Mouse (Mus musculus) embryonic facial prominence, embryonic 13.5 days (tissue): ENCODE measurements around the gene Dnah8. TPM values are rescaled to one million over a fixed set of nuclear protein-coding genes. Genes with fewer than 3 reads are reported as not detected.

Experiments used
- ATAC-seq: fragments of 200-750 bp; cut with Nextera tagmentation; 2 replicates; pipeline ENCODE4 v1.8.0; 2017; ENCODE audit warnings: low read depth; ENCODE audit not compliant: insufficient number of reproducible peaks, insufficient read depth, low FRiP score, low TSS enrichment
- H3K27ac ChIP-seq: fragments of 300-500 bp; sonication (generic); 2 replicates; pipeline ENCODE4 v1.5.1; 2015; ENCODE audit warnings: moderate library complexity, mild to moderate bottlenecking, inconsistent platforms
- H3K27me3 ChIP-seq: fragments of 300-500 bp; sonication (generic); 2 replicates; pipeline ENCODE4 v1.6.1; 2015; ENCODE audit warnings: mild to moderate bottlenecking, inconsistent platforms
- H3K36me3 ChIP-seq: fragments of 300-500 bp; sonication (generic); 2 replicates; pipeline ENCODE4 v1.6.1; 2015; ENCODE audit warnings: mild to moderate bottlenecking, inconsistent platforms
- H3K4me1 ChIP-seq: fragments of 300-500 bp; sonication (generic); 2 replicates; pipeline ENCODE4 v1.6.1; 2015; ENCODE audit warnings: inconsistent platforms
- H3K4me2 ChIP-seq: fragments of 300-500 bp; sonication (generic); 2 replicates; pipeline ENCODE4 v1.6.1; 2015; ENCODE audit warnings: moderate library complexity, mild to moderate bottlenecking, inconsistent platforms
- H3K4me3 ChIP-seq: fragments of 300-500 bp; sonication (generic); 2 replicates; pipeline ENCODE4 v1.5.1; 2015; ENCODE audit warnings: mild to moderate bottlenecking, inconsistent platforms
- H3K9ac ChIP-seq: fragments of 300-500 bp; sonication (generic); 2 replicates; pipeline ENCODE4 v1.6.1; 2015; ENCODE audit warnings: mild to moderate bottlenecking, inconsistent platforms
- H3K9me3 ChIP-seq: fragments of 300-500 bp; sonication (generic); 2 replicates; pipeline ENCODE4 v1.6.1; 2016; ENCODE audit warnings: inconsistent platforms
- WGBS: fragments of 180-500 bp; shearing (Covaris S2); methylation state at CpG from one replicate; pipeline ENCODE4 v1.1.7; 2015; ENCODE audit warnings: mixed read lengths; 5-methylcytosine and 5-hydroxymethylcytosine counted together
- polyA plus RNA-seq: library from polyadenylated mRNA; unstranded; fragments of >200 nt; fragmentation: Nextera tagmentation; extraction: Ambion mirVana; gene quantifications from 2 replicates; pipeline ENCODE4 v1.2.1, GENCODE M21; 2015

The Dnah8 gene
- polyA plus RNA-seq, 1 experiment from 2014 or later, result 2.5 TPM

DNA sequence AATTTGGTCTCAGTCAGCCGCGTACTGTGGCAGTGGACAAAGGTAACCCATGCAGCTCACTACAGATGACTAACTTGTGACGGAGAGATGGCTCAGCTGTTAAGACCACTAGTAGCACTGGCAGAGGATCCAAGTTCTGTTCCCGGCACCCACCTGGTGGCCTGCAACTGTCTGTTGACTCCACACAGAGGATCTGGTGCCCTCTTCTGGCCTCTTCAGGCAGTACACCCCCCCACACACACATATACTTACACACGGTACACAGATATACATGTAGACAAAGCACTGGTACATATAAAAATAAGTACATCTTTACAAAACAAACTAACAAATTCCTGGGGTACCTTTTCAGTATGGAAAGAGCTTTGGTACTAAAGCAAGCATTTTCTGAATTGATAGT is 132.6 kb downstream of the Dnah8 start:
- Histone ChIP-seq H3K4me1 (no peaks in the 10 kb centered on the region), H3K4me3 (no peak overlapping the region), H3K27ac (no peak overlapping the region), H3K9me3 (0 out of 2 replicates have a peak, but pooled peaks cover 5% of the 10 kb centered on the region), H3K27me3 (no peaks in the 10 kb centered on the region), H3K9ac (no peak overlapping the region), H3K4me2 (no peak overlapping the region), H3K36me3 (no peaks in the 10 kb centered on the region)
- no peak for ATAC-seq
- 97% methylated on average over 5 of the region's 5 CpGs for WGBS

DNA sequence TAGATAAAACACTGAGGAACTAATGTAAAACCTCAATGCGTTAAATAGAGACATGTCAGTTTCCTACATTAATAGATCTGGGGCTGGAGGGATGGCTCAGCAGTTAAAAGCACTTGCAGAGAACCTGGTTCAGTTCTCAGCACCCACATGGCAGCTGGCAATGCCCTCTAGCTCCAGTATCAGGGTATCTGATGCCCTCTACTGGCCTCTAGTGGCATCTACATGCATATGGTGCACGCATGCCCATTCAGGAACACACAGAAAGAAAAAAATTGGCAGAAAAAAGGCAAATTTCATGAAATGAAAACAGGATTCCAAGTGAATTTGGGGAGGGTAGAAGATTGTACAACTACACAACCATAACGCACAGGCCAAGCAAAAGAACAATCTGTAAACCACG is 136.2 kb downstream of the Dnah8 start:
- 0 out of 2 replicates have a peak, but pooled peaks cover 5% of the 10 kb centered on the region for H3K9me3 ChIP-seq
- H3K9ac ChIP-seq, result no peak overlapping the region
- H3K4me3 ChIP-seq, result no peak overlapping the region
- no peaks in the 10 kb centered on the region for H3K4me1 ChIP-seq
- H3K27ac ChIP-seq, result no peak overlapping the region
- no peak for ATAC-seq
- WGBS, result 92% methylated on average over 4 of the region's 4 CpGs
- H3K4me2 ChIP-seq, result no peak overlapping the region
- H3K27me3 ChIP-seq, result no peaks in the 10 kb centered on the region
- H3K36me3 ChIP-seq, result no peaks in the 10 kb centered on the region

GRCm38 (mm10) chr17:30764276-30764675 is 140.1 kb downstream of the Dnah8 start:
- Histone ChIP-seq H3K36me3 (no peaks in the 10 kb centered on the region), H3K9me3 (0 out of 2 replicates have a peak, but pooled peaks cover 3% of the 10 kb centered on the region), H3K9ac (no peak overlapping the region), H3K4me3 (no peak overlapping the region), H3K27ac (no peak overlapping the region), H3K27me3 (no peaks in the 10 kb centered on the region), H3K4me2 (no peak overlapping the region), H3K4me1 (no peaks in the 10 kb centered on the region)
- no peak for ATAC-seq
- 91% methylated on average over 8 of the region's 8 CpGs for WGBS

GRCm38 (mm10) chr17:30774416-30774815 is 150.3 kb downstream of the Dnah8 start:
- Histone ChIP-seq H3K27me3 (no peaks in the 10 kb centered on the region), H3K27ac (no peak overlapping the region), H3K36me3 (no peaks in the 10 kb centered on the region), H3K4me1 (peaks cover 6% of the 10 kb centered on the region; the same call in 1 of the 2 replicates), H3K4me3 (no peak overlapping the region), H3K4me2 (no peak overlapping the region), H3K9ac (no peak overlapping the region), H3K9me3 (no peaks in the 10 kb centered on the region)
- no peak for ATAC-seq

GRCm38 (mm10) chr17:30775096-30775495 is 150.9 kb downstream of the Dnah8 start:
- no peak overlapping the region for H3K27ac ChIP-seq

DNA sequence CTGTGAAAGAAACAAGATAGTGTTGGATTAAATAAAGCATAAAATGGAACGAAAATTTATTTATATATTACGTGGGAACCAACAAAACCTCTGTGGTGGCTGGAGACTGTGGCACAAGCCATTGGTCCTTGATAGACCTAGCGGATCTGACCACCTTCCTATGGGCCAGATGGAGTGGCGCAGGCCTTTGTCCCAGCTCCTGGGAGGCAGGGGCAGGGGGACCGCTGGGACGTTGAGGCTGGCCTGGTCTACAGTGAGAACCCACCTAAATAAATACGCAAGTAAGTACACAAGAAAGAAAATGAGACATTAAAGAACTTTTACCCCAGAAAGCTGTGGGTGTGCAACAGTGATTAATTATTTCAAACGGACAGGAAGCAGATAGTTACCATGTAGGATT is 156.9 kb downstream of the Dnah8 start:
- no peak overlapping the region for H3K4me3 ChIP-seq
- WGBS, result 84% methylated on average over 8 of the region's 8 CpGs
- H3K9me3 ChIP-seq, result no peaks in the 10 kb centered on the region
- ATAC-seq, result no peak
- no peaks in the 10 kb centered on the region for H3K27me3 ChIP-seq
- no peaks in the 10 kb centered on the region for H3K36me3 ChIP-seq
- no peak overlapping the region for H3K27ac ChIP-seq
- no peak overlapping the region for H3K9ac ChIP-seq
- H3K4me1 ChIP-seq, result no peaks in the 10 kb centered on the region
- no peak overlapping the region for H3K4me2 ChIP-seq

More at GRCm38 (mm10) chr17:30775096-30775495, 150.9 kb downstream of the Dnah8 start:
- Histone ChIP-seq H3K4me1 (peaks cover 6% of the 10 kb centered on the region; the same call in 1 of the 2 replicates), H3K4me3 (no peak overlapping the region), H3K4me2 (no peak overlapping the region), H3K36me3 (no peaks in the 10 kb centered on the region), H3K27me3 (no peaks in the 10 kb centered on the region), H3K9ac (no peak overlapping the region), H3K9me3 (no peaks in the 10 kb centered on the region)
- no peak for ATAC-seq
- WGBS, result 18% methylated on average over 5 of the region's 5 CpGs

- Histone ChIP-seq H3K9ac (no peak overlapping the region), H3K4me3 (no peak overlapping the region), H3K4me1 (no peaks in the 10 kb centered on the region), H3K27me3 (no peaks in the 10 kb centered on the region), H3K36me3 (no peaks in the 10 kb centered on the region), H3K27ac (no peak overlapping the region), H3K9me3 (no peaks in the 10 kb centered on the region), H3K4me2 (no peak overlapping the region)
- WGBS, result 78% methylated on average over 14 of the region's 14 CpGs
- ATAC-seq, result no peak
Measured at GRCm38 (mm10) chr17:30782286-30782685, 158.1 kb downstream of the Dnah8 start.

DNA sequence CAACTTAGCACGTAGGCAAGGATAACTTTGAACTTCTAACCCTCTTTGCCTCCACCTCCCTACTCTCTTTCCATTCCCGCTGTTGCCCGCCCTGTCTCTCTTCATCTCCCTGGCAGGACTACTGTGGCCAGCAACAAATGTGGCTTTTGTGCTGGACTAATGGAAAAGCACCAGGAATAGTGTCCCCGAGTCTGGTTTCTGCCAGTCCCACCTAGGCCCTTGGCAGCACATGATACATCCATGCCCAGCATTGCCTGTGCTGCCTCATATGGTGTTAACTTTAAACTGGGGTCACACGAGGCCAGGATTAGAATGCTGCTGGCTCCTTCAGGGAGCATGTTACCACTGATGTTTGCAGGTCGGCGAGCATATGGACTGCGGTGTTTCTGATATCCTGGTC is 164.2 kb downstream of the Dnah8 start:
- Histone ChIP-seq H3K9ac (no peak overlapping the region), H3K4me2 (no peak overlapping the region), H3K4me3 (no peak overlapping the region), H3K9me3 (no peaks in the 10 kb centered on the region), H3K4me1 (no peaks in the 10 kb centered on the region), H3K27me3 (no peaks in the 10 kb centered on the region), H3K36me3 (no peaks in the 10 kb centered on the region), H3K27ac (no peak overlapping the region)
- ATAC-seq, result no peak
- 86% methylated on average over 8 of the region's 8 CpGs for WGBS

- H3K9ac ChIP-seq, result no peak overlapping the region
- no peaks in the 10 kb centered on the region for H3K4me1 ChIP-seq
- no peaks in the 10 kb centered on the region for H3K27me3 ChIP-seq
- 87% methylated on average over 7 of the region's 7 CpGs for WGBS
- ATAC-seq, result no peak
- no peak overlapping the region for H3K27ac ChIP-seq
- H3K36me3 ChIP-seq, result no peaks in the 10 kb centered on the region
- H3K4me3 ChIP-seq, result no peak overlapping the region
- H3K4me2 ChIP-seq, result no peak overlapping the region
- no peaks in the 10 kb centered on the region for H3K9me3 ChIP-seq
Measured at GRCm38 (mm10) chr17:30790816-30791215, 166.7 kb downstream of the Dnah8 start.

DNA sequence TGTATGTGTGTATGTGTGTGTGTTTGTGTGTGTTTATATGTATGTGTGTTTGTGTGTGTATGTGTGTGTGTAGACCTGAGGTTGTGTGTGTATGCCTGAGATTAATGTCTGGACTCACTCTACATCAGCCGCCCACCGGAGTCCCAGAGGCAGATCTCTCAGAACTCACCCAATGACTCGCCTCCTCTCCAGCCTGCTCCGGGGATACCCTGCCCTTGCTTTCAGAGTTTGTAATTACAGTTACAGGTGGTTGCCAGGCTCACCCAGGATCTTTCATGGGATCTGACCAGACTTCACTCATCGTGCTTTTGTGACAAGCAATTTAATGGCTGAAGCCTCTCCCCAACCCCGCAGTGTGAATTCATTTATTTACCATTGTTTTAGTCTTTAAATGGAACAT is 168.2 kb downstream of the Dnah8 start:
- Histone ChIP-seq H3K4me2 (no peak overlapping the region), H3K4me3 (no peak overlapping the region), H3K9ac (no peak overlapping the region), H3K4me1 (no peaks in the 10 kb centered on the region), H3K36me3 (no peaks in the 10 kb centered on the region), H3K27ac (no peak overlapping the region), H3K27me3 (no peaks in the 10 kb centered on the region), H3K9me3 (no peaks in the 10 kb centered on the region)
- whole genome bisulfite sequencing, result 86% methylated on average over 6 of the region's 6 CpGs
- ATAC-seq, result no peak

DNA sequence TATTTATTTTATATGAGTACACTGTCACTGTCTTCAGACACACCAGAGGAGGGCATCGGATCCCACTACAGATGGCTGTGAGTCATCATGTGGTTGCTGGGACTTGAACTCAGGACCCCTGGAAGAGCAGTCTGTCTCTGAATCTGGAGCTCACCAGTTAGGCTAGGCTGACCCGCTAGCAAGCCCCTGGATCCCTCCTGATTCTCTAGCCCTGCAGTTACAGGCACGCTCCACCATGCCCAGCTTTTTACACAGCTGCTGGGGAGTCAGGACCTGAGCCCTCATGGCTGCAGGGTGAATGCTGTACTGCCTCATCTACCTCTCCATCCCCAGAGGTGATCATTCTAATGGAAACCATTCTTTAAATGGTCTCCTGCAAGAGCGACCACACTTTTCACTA is 172.5 kb downstream of the Dnah8 start:
- Histone ChIP-seq H3K4me1 (no peaks in the 10 kb centered on the region), H3K27me3 (no peaks in the 10 kb centered on the region), H3K27ac (no peak overlapping the region), H3K9me3 (no peaks in the 10 kb centered on the region), H3K36me3 (no peaks in the 10 kb centered on the region), H3K4me3 (no peak overlapping the region), H3K9ac (no peak overlapping the region), H3K4me2 (no peak overlapping the region)
- WGBS, result 76% methylated on average over 4 of the region's 4 CpGs
- ATAC-seq, result no peak

DNA sequence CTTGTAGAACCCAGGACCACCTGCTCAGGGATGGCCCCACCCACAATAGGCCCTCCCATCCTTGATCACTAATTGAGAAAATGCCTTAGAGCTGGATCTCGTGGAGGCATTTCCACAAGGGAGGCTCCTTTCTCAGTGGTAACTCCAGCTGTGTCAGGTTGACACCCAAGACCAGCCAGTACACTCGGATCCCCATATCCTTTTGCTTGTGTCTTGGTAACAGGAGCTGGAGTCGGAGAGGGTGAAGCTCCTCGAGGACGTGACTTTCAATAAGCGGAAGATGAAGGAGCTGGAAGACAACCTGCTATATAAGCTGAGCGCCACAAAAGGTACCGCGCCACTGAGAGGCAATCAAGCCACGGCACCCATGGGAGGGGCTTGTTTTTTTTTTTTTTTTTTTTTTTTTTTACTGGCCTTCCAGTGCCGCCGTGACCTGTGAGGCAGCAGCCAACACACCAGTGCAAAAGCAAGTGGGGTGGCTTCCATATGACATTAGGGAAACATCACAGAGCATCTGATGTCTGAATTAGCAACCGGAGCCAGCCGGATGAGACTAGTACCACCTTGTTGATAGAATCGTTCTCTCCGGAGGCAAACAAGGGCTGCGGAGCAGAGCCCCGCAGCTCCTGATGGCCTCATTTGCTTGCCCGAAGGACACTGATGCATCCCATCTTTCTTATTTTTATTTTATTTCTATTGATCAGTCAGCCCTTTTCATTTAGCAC is 176.3 kb downstream of the Dnah8 start:
- H3K9ac ChIP-seq, result no peak overlapping the region
- no peak overlapping the region for H3K27ac ChIP-seq

More for the DNA sequence above, 176.3 kb downstream of the Dnah8 start:
- Histone ChIP-seq H3K4me3 (no peak overlapping the region), H3K9me3 (no peaks in the 10 kb centered on the region), H3K4me2 (no peak overlapping the region), H3K4me1 (no peaks in the 10 kb centered on the region), H3K27me3 (no peaks in the 10 kb centered on the region), H3K36me3 (no peaks in the 10 kb centered on the region)
- ATAC-seq, result no peak
- WGBS, result 84% methylated on average over 19 of the region's 19 CpGs
